Mouse (Mus musculus): ENCODE data around the gene Mrpl21. TPM values are rescaled to one million over a fixed set of nuclear protein-coding genes. Genes with fewer than 3 reads are reported as not detected.

Mrpl21 gene
- total and polyA plus RNA-seq, 3 experiments: 86.0 to 129 (median 116) TPM

DNA sequence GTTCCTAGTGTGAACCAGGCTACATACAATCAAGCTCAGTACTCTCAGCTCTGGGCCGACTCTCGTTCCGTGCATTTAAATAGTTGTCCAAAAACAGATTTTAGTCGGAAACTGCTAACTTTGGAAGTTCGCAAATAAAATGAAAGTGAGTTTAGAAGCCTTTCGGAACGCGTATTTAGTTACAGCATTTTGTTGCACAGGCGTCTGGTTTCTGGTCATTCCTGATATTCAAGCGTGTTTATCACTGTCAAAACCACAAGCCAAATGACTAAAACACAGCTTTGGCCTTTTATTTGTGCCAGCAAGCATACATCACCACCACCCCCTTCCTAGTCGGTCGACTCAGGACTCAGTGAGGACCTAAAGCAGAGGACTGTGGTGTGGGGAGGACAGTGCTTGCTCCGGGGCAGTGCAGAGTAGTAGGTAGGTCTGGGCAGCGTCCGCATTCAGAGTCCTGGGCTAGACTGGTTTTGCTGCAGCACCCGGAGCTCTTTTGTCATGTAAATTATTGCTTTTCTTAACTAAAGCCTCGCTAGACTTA lies 41.6 kb downstream of the Mrpl21 start:
- peak overlapping the region; percentile 52 to 72 (median 59) for H3K4me3 ChIP-seq (replicated peaks in 1 of 3; ENCODE audit: low read depth in 2 of 3, low read length in 2 of 3, poor library complexity in 1 of 3)
- TF ChIP-seq USF1 (IDR thresholded peaks at IDR 0.05; ENCODE audit: low read depth, low read length) (no peak), USF2 (conservative IDR thresholded peaks at IDR 0.05; ENCODE audit: low read depth, low read length) (no peak), ELF1 (IDR thresholded peaks at IDR 0.05; ENCODE audit: low read depth, low read length) (no peak), NELFE (IDR thresholded peaks at IDR 0.05; ENCODE audit: low read depth, low read length) (no peak), ETS1 (conservative IDR thresholded peaks at IDR 0.05; ENCODE audit: low read depth, low read length) (no peak), POLR2AphosphoS2 (IDR thresholded peaks at IDR 0.05; ENCODE audit: low read depth, low read length) (no peak)
- peaks cover 2 to 29% of the 10 kb centered on the region in 2 experiments for H3K4me1 ChIP-seq (ENCODE audit: control insufficient read depth in 1 of 2, insufficient read depth in 2 of 2)
- peak; percentile 19 for DNase-seq (ENCODE audit: extremely low read depth)
- H3K79me2 ChIP-seq (replicated peaks; ENCODE audit: control insufficient read depth, extremely low read depth, insufficient read depth, poor library complexity, severe bottlenecking): no peaks in the 10 kb centered on the region
- dilution Hi-C loops (cut with MboI; ENCODE audit: extremely low pct_ligation_motif_present, extremely low pct_unique_long_range_greater_than_20kb, low sequenced_read_pairs) (no loop called here), in situ Hi-C loops (cut with MboI; ENCODE audit: low pct_ligation_motif_present, low pct_unique_long_range_greater_than_20kb, low sequenced_read_pairs) (no loop called here)
- H3K9ac ChIP-seq (ENCODE audit: insufficient read depth, low read depth): peak overlapping the region; percentile 12; the same call in 1 of the 2 replicates
- H3K9me3 ChIP-seq (replicated peaks; ENCODE audit: low read length): peaks cover 5% of the 10 kb centered on the region
- H3K27ac ChIP-seq (ENCODE audit: insufficient read depth, low read depth): peak overlapping the region; percentile 48; the same call in 1 of the 2 replicates
- peaks cover 14% of the 10 kb centered on the region for H3K27me3 ChIP-seq (replicated peaks)
- no peaks in the 10 kb centered on the region for H3K36me3 ChIP-seq (replicated peaks in 1 of 2; ENCODE audit: control insufficient read depth in 1 of 2, insufficient read depth in 1 of 2, low read length in 1 of 2)
- peak overlapping the region; percentile 55 for H3K4me2 ChIP-seq (ENCODE audit: insufficient read depth, low read depth, poor library complexity, severe bottlenecking)

DNA sequence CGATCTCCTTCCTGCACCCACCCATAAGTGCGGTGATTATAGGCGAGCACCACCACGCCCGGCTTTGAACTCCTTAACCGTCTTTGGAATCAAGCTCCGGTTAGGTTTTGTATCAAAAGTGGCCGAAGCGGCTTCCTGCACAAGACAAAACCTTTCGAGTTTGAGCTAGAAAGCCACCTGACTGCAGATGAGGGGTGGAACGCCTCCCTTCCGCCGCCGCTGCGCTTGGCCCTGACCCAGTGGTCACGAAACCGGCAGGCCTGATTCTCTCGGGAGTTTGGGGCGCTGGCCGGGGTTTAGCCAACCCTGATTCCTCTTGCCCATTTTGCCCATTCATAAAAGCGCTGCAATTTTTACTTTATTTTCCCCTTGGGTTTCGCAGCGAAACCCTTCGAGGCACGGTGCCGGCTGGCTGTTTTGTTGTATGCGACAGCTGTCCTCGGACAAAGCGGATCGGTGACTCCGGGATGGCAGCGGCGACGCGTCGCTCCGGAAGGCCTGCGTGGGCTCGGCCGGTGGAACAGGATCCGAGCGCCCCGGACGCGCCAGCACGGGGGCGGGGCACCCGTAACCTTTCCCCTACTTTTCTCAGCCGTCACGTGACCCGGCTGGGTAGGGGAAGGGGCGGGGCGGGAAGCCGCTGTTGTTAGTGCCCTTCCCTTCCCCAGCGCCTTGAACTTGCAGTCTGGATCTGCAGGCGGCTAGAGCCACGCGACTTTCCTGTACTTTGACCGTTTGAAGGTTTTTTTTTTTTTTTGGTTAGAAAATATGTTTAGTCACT lies 42.4 kb downstream of the Mrpl21 start:
- no peaks in the 10 kb centered on the region for H3K79me2 ChIP-seq (replicated peaks; ENCODE audit: control insufficient read depth, extremely low read depth, insufficient read depth, poor library complexity, severe bottlenecking)
- TF ChIP-seq SIN3A (IDR thresholded peaks at IDR 0.05; ENCODE audit: low read length) (peak; percentile 57; the same call in 1 of the 2 replicates), SMC3 (IDR thresholded peaks at IDR 0.05; ENCODE audit: low read depth, low read length) (no peak; the same call in 1 of the 2 replicates), KAT2A (IDR thresholded peaks at IDR 0.05; ENCODE audit: insufficient replicate concordance, low read length) (0 out of 2 replicates have a peak, but pooled peaks have one; percentile 20), MAFK (IDR thresholded peaks at IDR 0.05; ENCODE audit: insufficient replicate concordance, low read length) (no peak), RAD21 (IDR thresholded peaks at IDR 0.05; ENCODE audit: low read depth, low read length) (no peak), RCOR1 (conservative IDR thresholded peaks at IDR 0.05; ENCODE audit: low read depth, low read length) (no peak), POLR2A (IDR thresholded peaks at IDR 0.05; ENCODE audit: low read depth, low read length) (peak; percentile 65; the same call in 1 of the 2 replicates), JUND (conservative IDR thresholded peaks at IDR 0.05; ENCODE audit: low read depth, low read length) (no peak), ETS1 (conservative IDR thresholded peaks at IDR 0.05; ENCODE audit: low read depth, low read length) (no peak), BHLHE40 (IDR thresholded peaks at IDR 0.05; ENCODE audit: low read depth, low read length) (peak; percentile 75), CTCF (conservative IDR thresholded peaks at IDR 0.05 in 1 of 2, IDR thresholded peaks at IDR 0.05 in 1 of 2; ENCODE audit: low read depth in 2 of 2, low read length in 2 of 2) (no peak), PAX5 (IDR thresholded peaks at IDR 0.05; ENCODE audit: low read length) (no peak), NELFE (IDR thresholded peaks at IDR 0.05; ENCODE audit: low read depth, low read length) (0 out of 2 replicates have a peak, but pooled peaks have one; percentile 15), JUN (IDR thresholded peaks at IDR 0.05; ENCODE audit: insufficient read depth, low read depth, low read length) (no peak), ZC3H11A (IDR thresholded peaks at IDR 0.05; ENCODE audit: low read depth, low read length) (no peak), CHD2 (IDR thresholded peaks at IDR 0.05; ENCODE audit: low read length) (no peak), ELF1 (IDR thresholded peaks at IDR 0.05; ENCODE audit: low read depth, low read length) (0 out of 2 replicates have a peak, but pooled peaks have one; percentile 18), MYC (IDR thresholded peaks at IDR 0.05; ENCODE audit: low read depth, low read length) (no peak), E2F4 (IDR thresholded peaks at IDR 0.05; ENCODE audit: insufficient replicate concordance, low read depth, low read length) (no peak), ZKSCAN1 (IDR thresholded peaks at IDR 0.05; ENCODE audit: borderline replicate concordance, low read depth, low read length) (no peak), UBTF (IDR thresholded peaks at IDR 0.05; ENCODE audit: low read depth, low read length) (no peak; the same call in 1 of the 2 replicates), USF1 (IDR thresholded peaks at IDR 0.05; ENCODE audit: low read depth, low read length) (peak; percentile 97), IRF4 (IDR thresholded peaks at IDR 0.05; ENCODE audit: low read depth, low read length) (no peak; the same call in 1 of the 2 replicates), MAX (IDR thresholded peaks at IDR 0.05; ENCODE audit: low read length) (peak; percentile 95), ZNF384 (IDR thresholded peaks at IDR 0.05; ENCODE audit: low read depth, low read length) (peak; percentile 45), MXI1 (IDR thresholded peaks at IDR 0.05; ENCODE audit: low read depth, low read length) (peak; percentile 51), ZMIZ1 (IDR thresholded peaks at IDR 0.05; ENCODE audit: low read depth, low read length) (no peak; the same call in 1 of the 2 replicates), POLR2AphosphoS2 (IDR thresholded peaks at IDR 0.05; ENCODE audit: low read depth, low read length) (no peak)

More for the DNA sequence above, 42.4 kb downstream of the Mrpl21 start:
- peak overlapping the region; percentile 49; the same call in 1 of the 2 replicates for H3K9ac ChIP-seq (ENCODE audit: insufficient read depth, low read depth)
- H3K4me3 ChIP-seq (replicated peaks in 1 of 3; ENCODE audit: low read depth in 2 of 3, low read length in 2 of 3, poor library complexity in 1 of 3): peak overlapping the region; percentile 52 to 68 (median 59)
- dilution Hi-C loops (cut with MboI; ENCODE audit: extremely low pct_ligation_motif_present, extremely low pct_unique_long_range_greater_than_20kb, low sequenced_read_pairs) (no loop called here), in situ Hi-C loops (cut with MboI; ENCODE audit: low pct_ligation_motif_present, low pct_unique_long_range_greater_than_20kb, low sequenced_read_pairs) (no loop called here)
- peak overlapping the region; percentile 64 for H3K4me2 ChIP-seq (ENCODE audit: insufficient read depth, low read depth, poor library complexity, severe bottlenecking)
- H3K27me3 ChIP-seq (replicated peaks): peaks cover 6% of the 10 kb centered on the region
- peaks cover 2 to 29% of the 10 kb centered on the region in 2 experiments for H3K4me1 ChIP-seq (ENCODE audit: control insufficient read depth in 1 of 2, insufficient read depth in 2 of 2)
- H3K27ac ChIP-seq (ENCODE audit: insufficient read depth, low read depth): peak overlapping the region; percentile 92
- H3K9me3 ChIP-seq (replicated peaks; ENCODE audit: low read length): peaks cover 5% of the 10 kb centered on the region
- peak; percentile 88 for DNase-seq (ENCODE audit: extremely low read depth)
- no peaks in the 10 kb centered on the region for H3K36me3 ChIP-seq (replicated peaks in 1 of 2; ENCODE audit: control insufficient read depth in 1 of 2, insufficient read depth in 1 of 2, low read length in 1 of 2)
